11 mouse cellular contexts compared by ENCODE assay signal in the genomic region with DNA sequence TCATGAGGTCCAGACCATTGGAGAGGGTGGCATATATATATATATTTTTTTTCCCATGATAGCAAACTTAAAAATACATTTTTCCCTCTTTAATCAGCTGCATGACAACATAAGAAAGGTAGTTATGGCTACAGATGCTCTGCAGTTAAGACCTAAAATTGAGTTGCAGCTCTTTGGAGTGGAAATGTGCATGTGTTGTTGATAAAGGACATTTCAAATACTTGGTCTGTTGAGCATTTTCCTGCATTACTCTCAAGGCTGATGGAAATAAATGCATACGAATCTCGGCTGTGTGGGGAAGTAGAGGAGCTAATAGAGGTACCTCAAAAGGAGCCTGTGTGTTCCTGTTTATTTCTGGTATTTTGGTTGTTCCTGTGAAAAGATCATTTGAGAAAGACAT.
A peak's percentile ranks its signal among the peaks of the same experiment; 100 is the strongest.
DNase-seq lines count a peak whose midpoint lies in the region; ATAC-seq lines count a peak whose summit lies in the region.
"Had no signal": no experiment of that assay in that cellular context is flagged by ENCODE, and none has a peak within 500 bp of the region (broad histone marks: within the 10 kb centered on the region; RNA-seq: fewer than 3 reads in every experiment).

No protein-coding gene starts in this region.

- 0 out of 2 replicates have a peak, but pooled peaks cover 5% of the 10 kb centered on the region for H3K4me1 ChIP-seq in embryonic facial prominence, embryonic 12.5 days
- peaks cover 12% of the 10 kb centered on the region for H3K4me1 ChIP-seq in forebrain, embryonic 14.5 days (ENCODE audit: control insufficient read depth, insufficient read depth, low read length)
- peaks cover 21% of the 10 kb centered on the region for H3K4me1 ChIP-seq in limb, embryonic 10.5 days
- peaks cover 9% of the 10 kb centered on the region; the same call in 1 of the 2 replicates for H3K4me1 ChIP-seq in midbrain, embryonic 16.5 days (ENCODE audit: control insufficient read depth, insufficient read depth, low read length)

- H3K9ac ChIP-seq in embryonic facial prominence, embryonic 12.5 days: no peak overlapping the region
- no peak overlapping the region for H3K9ac ChIP-seq in forebrain, embryonic 14.5 days (ENCODE audit: low read length)
- H3K9ac ChIP-seq in midbrain, embryonic 16.5 days (ENCODE audit: low read depth, low read length): no peak overlapping the region
- H3K9ac ChIP-seq: liver, postnatal 0 days had no signal

- DNase-seq in forebrain, embryonic 14.5 days (ENCODE audit: low spot score): peak; percentile 59
- no peak for DNase-seq in limb, embryonic 10.5 days (ENCODE audit: low spot score)
- no peak for DNase-seq in heart, postnatal 14 days
- no peak for DNase-seq in heart, adult 18-20 months
- no peak for DNase-seq in left cerebral cortex, adult 8-10 months (ENCODE audit: low spot score in 2 of 2)
- DNase-seq: heart, postnatal 10 days; kidney, postnatal 10 days; liver, postnatal 0 days had no signal

- intact Hi-C loops in heart, postnatal 14 days (cut with DNase I): no loop called here

- no peaks in the 10 kb centered on the region for H3K9me3 ChIP-seq in embryonic facial prominence, embryonic 12.5 days
- H3K9me3 ChIP-seq in forebrain, embryonic 14.5 days (replicated peaks; ENCODE audit: control insufficient read depth, low read length): no peaks in the 10 kb centered on the region
- no peaks in the 10 kb centered on the region for H3K9me3 ChIP-seq in limb, embryonic 10.5 days (replicated peaks)
- no peaks in the 10 kb centered on the region for H3K9me3 ChIP-seq in midbrain, embryonic 16.5 days (replicated peaks; ENCODE audit: control insufficient read depth, low read length, poor library complexity, severe bottlenecking)

- 26% methylated on average over 2 of the region's 2 CpGs for WGBS in embryonic facial prominence, embryonic 12.5 days
- 1% methylated on average over 2 of the region's 2 CpGs for WGBS in forebrain, embryonic 14.5 days
- 66% methylated on average over 2 of the region's 2 CpGs for WGBS in limb, embryonic 10.5 days
- WGBS in midbrain, embryonic 16.5 days: 21% methylated on average over 2 of the region's 2 CpGs

- H3K36me3 ChIP-seq in embryonic facial prominence, embryonic 12.5 days: no peaks in the 10 kb centered on the region
- no peaks in the 10 kb centered on the region for H3K36me3 ChIP-seq in forebrain, embryonic 14.5 days (ENCODE audit: control insufficient read depth, insufficient read depth, low read length)
- H3K36me3 ChIP-seq in limb, embryonic 10.5 days: no peaks in the 10 kb centered on the region
- no peaks in the 10 kb centered on the region for H3K36me3 ChIP-seq in midbrain, embryonic 16.5 days (ENCODE audit: control insufficient read depth, insufficient read depth, low read length)

- H3K4me3 ChIP-seq in embryonic facial prominence, embryonic 12.5 days: no peak overlapping the region
- H3K4me3 ChIP-seq in forebrain, embryonic 14.5 days (ENCODE audit: low read depth, low read length): no peak overlapping the region
- H3K4me3 ChIP-seq in limb, embryonic 10.5 days: 0 out of 2 replicates have a peak overlapping the region, but pooled peaks have one; percentile 35
- peak overlapping the region; percentile 33; the same call in 1 of the 2 replicates for H3K4me3 ChIP-seq in midbrain, embryonic 16.5 days (ENCODE audit: low read depth, low read length)

- H3K27me3 ChIP-seq in embryonic facial prominence, embryonic 12.5 days: no peaks in the 10 kb centered on the region
- H3K27me3 ChIP-seq in forebrain, embryonic 14.5 days (replicated peaks; ENCODE audit: control insufficient read depth, insufficient read depth, low read length): no peaks in the 10 kb centered on the region
- no peaks in the 10 kb centered on the region for H3K27me3 ChIP-seq in limb, embryonic 10.5 days (ENCODE audit: low read depth, poor library complexity, severe bottlenecking)
- H3K27me3 ChIP-seq in midbrain, embryonic 16.5 days (ENCODE audit: control insufficient read depth, insufficient read depth, low read depth, low read length): peaks cover 5% of the 10 kb centered on the region

- H3K27ac ChIP-seq in embryonic facial prominence, embryonic 12.5 days: no peak overlapping the region
- peak overlapping the region; percentile 52; the same call in 1 of the 2 replicates for H3K27ac ChIP-seq in forebrain, embryonic 14.5 days (ENCODE audit: low read depth, low read length)
- no peak overlapping the region for H3K27ac ChIP-seq in limb, embryonic 10.5 days
- no peak overlapping the region for H3K27ac ChIP-seq in midbrain, embryonic 16.5 days (ENCODE audit: low read length)

- peak overlapping the region; percentile 47 for H3K4me2 ChIP-seq in embryonic facial prominence, embryonic 12.5 days (replicated peaks)
- peak overlapping the region; percentile 44 for H3K4me2 ChIP-seq in forebrain, embryonic 14.5 days (ENCODE audit: low read length)
- H3K4me2 ChIP-seq in midbrain, embryonic 16.5 days (ENCODE audit: low read length): peak overlapping the region; percentile 67

- no peak for ATAC-seq in embryonic facial prominence, embryonic 12.5 days (ENCODE audit: insufficient number of reproducible peaks, insufficient read depth, low FRiP score, low TSS enrichment)
- ATAC-seq in forebrain, embryonic 14.5 days: peak; percentile 22
- no peak; the same call in 1 of the 2 replicates for ATAC-seq in midbrain, embryonic 16.5 days
- ATAC-seq: CD4-positive, CD25-positive, alpha-beta regulatory T cell, adult 4 months; liver, postnatal 0 days had no signal

Comparison
In these comparisons a context has a peak if more than half of its experiments do, and no peak if none do; other contexts are left out.
1. H3K4me3 ChIP-seq: peak in limb, embryonic 10.5 days (single experiment) and midbrain, embryonic 16.5 days (single experiment); none in embryonic facial prominence, embryonic 12.5 days (single experiment) and forebrain, embryonic 14.5 days (single experiment).
2. Peak in every context shown above with its lines, with median percentiles within 50 percentile points of each other: H3K4me2 ChIP-seq.